Mouse (Mus musculus) right cerebral cortex, adult 18-20 months (tissue): ENCODE data around the gene Pla2g4e.
A peak's percentile ranks its signal among the peaks of the same experiment; 100 is the strongest.
"Not testable (repeated sequence)": the region's sequence is repeated elsewhere in the genome, so short reads cannot be mapped to it uniquely, and the experiment has no call there.

Source experiments
- DNase-seq: peaks from one replicate; pipeline ENCODE4 v3.0.0; 2022; ENCODE audit warnings: mixed read lengths

Gene Pla2g4e

GRCm38 (mm10) chr2:120244679-120245420 is at the start of gene Pla2g4e:
Gene Pla2g4e (minus strand): TSS chr2:120245335.
- DNase-seq: peak; percentile 48

GRCm38 (mm10) chr2:120291471-120292078 is 46.4 kb upstream of the Pla2g4e start:
- DNase-seq: no peak

DNA sequence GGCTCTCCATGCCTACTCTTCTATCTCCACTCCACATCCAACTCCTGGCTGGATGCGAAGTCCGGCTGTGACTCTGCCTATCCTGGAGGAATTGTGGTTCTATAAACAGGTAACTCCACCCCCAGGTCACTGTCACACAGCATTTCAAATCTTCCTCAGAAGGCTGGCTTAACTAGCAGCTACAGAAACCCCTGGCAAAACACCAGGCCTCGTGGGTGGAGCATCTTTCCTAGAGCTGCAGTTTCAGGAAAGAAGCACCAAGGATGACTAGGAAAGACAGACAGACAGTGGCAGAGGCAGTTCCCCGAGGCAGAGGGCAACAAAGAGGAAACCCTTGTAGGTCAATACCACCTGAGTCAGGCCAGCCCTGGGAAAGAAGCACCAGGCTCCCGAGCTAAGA is 43.9 kb upstream of the Pla2g4e start, which contains the start of gene Pla2g4d:
TSS of gene Pla2g4d (minus strand) at position 203 of the 400 bp plus-strand sequence.
- DNase-seq: peak; percentile 24

DNA sequence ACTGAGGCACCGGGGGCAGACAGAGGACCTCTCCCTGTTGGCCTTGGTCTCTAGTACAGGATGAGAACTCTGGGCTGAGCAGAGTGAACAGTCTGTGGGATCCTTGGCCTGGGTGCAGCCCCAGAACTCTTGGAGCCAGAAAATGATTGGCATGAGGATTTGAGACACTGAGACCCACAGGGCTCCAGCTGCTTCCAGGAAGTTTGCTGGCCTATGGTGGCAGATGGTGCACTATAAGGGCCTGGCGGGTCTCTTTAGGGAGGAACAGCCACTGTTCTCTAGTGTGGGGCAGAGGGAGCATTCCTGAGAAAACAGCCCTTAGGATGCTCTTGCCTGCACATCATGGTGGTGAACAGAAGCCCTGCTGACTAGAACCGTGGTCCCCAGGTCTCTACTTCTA is 43.3 kb upstream of the Pla2g4e start:
- DNase-seq: no peak

- no peak for DNase-seq
These were observed 40.5 kb upstream of the Pla2g4e start for GRCm38 (mm10) chr2:120285639-120286038.

DNA sequence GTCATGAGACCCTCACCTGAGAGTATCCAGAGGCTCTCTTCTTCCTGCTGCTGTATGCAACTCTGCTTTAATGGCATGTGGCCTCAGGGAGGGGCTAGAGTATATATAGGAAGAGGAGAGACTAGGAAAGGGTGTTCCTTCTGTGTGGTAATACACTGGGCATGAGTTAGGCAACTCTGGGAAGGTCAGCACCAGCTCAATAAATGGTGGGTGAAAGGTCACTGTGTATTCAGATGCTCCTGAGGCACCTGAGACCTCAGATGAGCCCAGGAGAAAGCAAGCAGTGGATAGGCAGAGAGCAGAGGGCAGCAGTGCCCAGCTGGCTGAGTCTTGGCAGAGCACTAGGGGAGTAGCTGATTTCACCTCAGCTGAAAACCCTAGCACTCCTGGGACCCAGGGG is 39.6 kb upstream of the Pla2g4e start:
- no peak for DNase-seq

- DNase-seq: no peak
These were observed 39.0 kb upstream of the Pla2g4e start for GRCm38 (mm10) chr2:120284094-120284493.

DNA sequence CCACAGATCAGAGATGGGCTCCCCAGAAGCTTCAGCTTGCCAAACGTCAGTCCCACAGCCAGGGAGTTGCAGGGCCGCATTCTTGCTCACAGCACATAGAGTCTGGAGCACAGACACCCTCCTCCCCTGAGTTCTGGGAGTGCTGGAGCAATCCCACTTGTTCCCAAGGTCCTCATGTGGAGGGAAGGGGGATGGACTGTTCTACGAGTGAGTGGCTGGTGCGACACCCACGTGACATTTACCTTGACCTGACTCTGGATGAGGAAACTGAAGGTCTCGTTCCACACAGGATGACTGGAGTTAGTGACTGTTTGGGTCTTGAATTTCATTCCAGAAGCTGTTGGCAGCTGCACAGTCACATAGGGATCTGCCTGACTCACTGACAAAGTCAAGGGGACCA is 38.4 kb upstream of the Pla2g4e start:
- DNase-seq: no peak

GRCm38 (mm10) chr2:120281221-120281620 is 36.1 kb upstream of the Pla2g4e start:
- no peak for DNase-seq

DNA sequence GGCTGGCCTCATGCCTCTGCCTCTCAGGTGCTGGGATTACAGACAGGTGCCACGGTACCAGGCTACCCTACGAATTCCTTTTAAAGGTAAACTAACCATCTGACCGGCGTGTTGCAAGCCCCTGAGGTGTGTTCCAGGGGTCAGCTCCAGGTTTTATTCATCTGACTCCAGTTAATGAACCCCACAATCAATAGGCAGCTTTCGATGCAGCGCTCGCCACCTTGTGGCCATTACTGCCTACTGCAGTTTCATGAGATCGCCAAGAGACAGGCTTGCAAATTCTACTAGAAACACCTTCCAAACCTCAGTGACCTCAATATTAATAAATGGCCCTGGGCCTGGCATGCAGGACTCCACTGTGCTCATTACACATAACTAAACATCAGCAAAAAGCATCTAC is 34.8 kb upstream of the Pla2g4e start:
- DNase-seq: peak; percentile 47

- no peak for DNase-seq
These were observed 31.8 kb upstream of the Pla2g4e start for GRCm38 (mm10) chr2:120276951-120277350.

GRCm38 (mm10) chr2:120268635-120269034 is 23.5 kb upstream of the Pla2g4e start:
- no peak for DNase-seq

DNA sequence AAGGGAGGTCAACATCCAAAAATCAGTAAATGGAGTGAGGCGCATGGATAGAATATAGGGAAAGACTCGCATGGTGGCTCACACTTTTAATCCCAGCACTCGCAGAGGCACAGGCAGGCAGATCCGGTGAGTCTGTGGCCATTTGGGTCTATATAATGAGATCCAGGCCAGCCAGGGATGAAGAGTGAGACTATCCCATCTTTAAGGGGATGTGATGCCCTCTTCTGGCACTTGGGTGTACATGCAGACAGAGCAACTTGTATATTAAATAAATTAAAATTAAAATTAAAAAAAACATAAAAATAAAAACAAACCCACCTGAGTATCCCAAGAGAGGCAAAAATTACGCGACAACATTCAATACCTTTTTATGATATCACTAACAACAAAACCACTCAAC is 20.4 kb upstream of the Pla2g4e start:
- DNase-seq: no peak

- DNase-seq: peak; percentile 11
These were observed 19.7 kb upstream of the Pla2g4e start for GRCm38 (mm10) chr2:120264858-120265257.

- DNase-seq: no peak
These were observed 17.7 kb upstream of the Pla2g4e start for GRCm38 (mm10) chr2:120262876-120263275.

DNA sequence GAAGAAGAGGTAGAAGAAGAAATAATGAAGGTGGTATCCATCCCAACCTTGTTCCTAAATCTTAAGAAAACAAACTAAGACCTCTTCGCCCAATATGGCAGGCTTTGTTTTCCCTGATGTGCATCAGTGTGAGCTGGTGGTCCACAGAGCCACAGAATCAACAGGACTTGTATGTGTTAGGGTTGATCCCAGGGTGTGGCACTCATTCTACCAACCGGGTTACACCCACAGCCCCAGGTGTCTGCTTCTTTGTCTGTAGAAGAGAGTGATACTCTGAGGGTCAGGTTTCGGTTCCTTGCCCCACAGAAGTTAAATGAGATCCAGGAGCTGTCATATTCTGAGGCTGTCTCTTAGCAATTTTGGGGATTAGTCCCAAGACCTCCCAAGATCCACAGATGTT is 16.2 kb upstream of the Pla2g4e start:
- DNase-seq: no peak

GRCm38 (mm10) chr2:120256259-120256658 is 11.1 kb upstream of the Pla2g4e start:
- DNase-seq: no peak

GRCm38 (mm10) chr2:120252644-120253043 is 7.5 kb upstream of the Pla2g4e start:
- DNase-seq: no peak

DNA sequence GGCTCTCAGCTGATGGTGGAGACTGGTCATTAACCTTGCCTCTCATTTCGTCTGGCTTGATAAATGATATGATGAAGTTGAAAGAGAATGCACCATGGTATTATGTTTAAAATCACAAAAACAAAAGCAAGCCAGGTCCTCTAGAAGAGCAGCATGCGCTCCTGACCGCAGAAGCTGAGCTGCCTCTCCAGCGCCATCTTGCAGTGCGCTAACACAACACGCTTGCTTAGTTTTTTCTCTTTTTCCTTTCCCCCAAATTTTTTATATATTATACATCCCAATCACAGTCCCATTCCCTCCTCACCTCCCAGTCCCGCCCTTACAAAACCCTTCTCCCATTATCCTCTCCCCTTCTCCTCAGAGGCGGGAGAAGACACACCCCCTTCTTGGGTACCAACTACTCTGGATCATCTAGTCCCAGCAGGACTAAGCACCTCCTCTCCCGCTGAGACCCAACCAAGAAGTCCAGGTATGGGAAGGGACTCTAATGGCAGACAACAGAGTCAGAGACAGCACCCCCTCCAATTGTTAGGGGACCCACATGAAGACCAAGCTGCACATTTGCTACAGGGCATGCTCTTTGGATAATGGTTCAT is 384 bp upstream of the Pla2g4e start:
- no peak for DNase-seq

- no peak for DNase-seq
These were observed 1.1 kb downstream of the Pla2g4e start for GRCm38 (mm10) chr2:120243995-120244394.

DNA sequence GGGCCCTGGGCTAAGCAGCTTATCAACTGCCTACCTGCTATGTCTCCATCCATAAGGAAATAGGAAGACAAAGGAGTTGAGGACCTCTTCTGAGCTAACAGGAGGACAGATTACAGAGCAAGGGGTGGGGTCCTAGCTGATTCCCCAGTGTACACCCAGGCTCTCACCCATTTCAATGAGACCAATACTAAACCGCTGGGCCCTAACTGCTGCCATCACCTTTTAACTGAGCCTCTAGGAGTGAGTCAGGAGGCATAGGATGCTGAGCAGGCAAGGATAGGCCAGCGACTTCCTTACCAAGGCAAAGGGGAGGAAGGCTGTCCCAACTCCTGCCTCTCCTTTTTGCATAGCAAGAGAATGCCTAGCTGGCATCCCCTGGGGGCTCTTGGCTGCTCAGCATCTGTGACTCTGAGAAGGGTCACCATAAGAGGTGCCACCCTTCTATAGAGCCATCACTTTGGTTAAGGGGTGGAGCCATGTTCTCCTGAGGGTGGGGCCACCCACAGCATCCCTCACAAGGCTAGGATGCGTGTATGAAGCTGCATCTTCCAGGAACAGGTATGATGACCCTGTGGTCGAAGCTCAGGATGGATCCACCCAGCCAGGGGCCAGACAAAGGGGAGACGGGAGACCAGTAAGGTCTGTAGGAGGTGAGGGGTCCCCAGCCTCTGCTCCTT is 2.2 kb downstream of the Pla2g4e start:
- DNase-seq: peak; percentile 11

- not testable (repeated sequence) for DNase-seq
These were observed 6.4 kb downstream of the Pla2g4e start for GRCm38 (mm10) chr2:120238733-120239132.

DNA sequence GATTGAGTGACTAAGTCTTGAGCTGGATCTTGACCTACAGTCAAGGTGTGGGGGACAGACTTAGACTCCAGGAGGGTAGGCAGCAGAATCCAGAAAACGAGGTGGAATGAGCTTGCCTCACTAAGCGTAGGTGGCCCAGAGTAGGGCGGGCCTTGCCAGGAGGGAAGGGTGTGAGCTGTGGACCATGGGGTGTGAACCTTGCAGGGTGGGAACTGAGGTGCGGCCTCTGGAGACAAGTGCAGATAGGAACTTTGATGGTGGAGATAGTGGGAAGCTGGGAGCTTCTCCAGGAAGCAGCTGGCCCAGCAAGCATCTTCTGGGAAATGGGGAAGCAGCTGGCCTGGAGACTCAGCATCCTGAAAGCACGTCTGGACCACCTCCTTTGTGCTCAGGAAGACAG is 7.4 kb downstream of the Pla2g4e start:
- DNase-seq: no peak
